Mouse (Mus musculus): Measurements from ENCODE around the gene Cdc42bpa. TPM values are rescaled to one million over a fixed set of nuclear protein-coding genes. Genes with fewer than 3 reads are reported as not detected.
"Not testable (repeated sequence)": the region's sequence is repeated elsewhere in the genome, so short reads cannot be mapped to it uniquely, and the experiment has no call there.

Cdc42bpa gene
- polyA plus RNA-seq, 1 experiment from 2014 or later = 11.6 TPM

GRCm38 (mm10) chr1:179991660-179992235, 31.5 kb downstream of the Cdc42bpa start:
- no peaks in the 10 kb centered on the region for H3K9me3 ChIP-seq (replicated peaks)
- ATAC-seq (ENCODE audit: insufficient number of reproducible peaks, low FRiP score) = no peak
- H3K27me3 ChIP-seq (replicated peaks) = no peaks in the 10 kb centered on the region
- H3K27ac ChIP-seq (ENCODE audit: poor library complexity, severe bottlenecking) = no peak overlapping the region
- H3K4me2 ChIP-seq = 0 out of 2 replicates have a peak overlapping the region, but pooled peaks have one; percentile 3
- peaks cover 3% of the 10 kb centered on the region; the same call in 1 of the 2 replicates for H3K4me1 ChIP-seq (replicated peaks)
- H3K36me3 ChIP-seq = no peaks in the 10 kb centered on the region
- WGBS = 65% methylated on average over 6 of the region's 6 CpGs
- H3K4me3 ChIP-seq = no peak overlapping the region
- H3K9ac ChIP-seq = no peak overlapping the region

DNA sequence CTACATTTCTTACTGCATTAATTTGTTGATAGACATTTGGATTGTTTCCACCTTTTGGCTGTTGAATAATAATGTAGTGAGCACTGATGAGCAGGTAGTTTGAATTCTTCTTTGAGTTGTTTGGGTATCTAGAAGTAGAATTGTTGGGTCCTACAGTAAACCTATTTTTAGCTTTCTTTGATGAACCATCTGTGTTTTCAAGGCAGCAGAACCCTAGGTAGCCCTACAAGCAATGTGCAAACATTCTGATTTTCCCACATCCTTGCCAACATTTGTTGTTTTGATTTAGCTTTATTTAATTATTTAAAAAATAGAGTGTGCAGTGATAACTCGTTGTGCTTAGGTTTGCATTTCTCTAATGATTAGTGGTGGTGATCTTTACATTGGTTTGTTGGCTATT, 32.0 kb downstream of the Cdc42bpa start:
- no peak overlapping the region for H3K4me3 ChIP-seq
- peaks cover 3% of the 10 kb centered on the region; the same call in 1 of the 2 replicates for H3K4me1 ChIP-seq (replicated peaks)
- H3K4me2 ChIP-seq = no peak overlapping the region
- H3K36me3 ChIP-seq = no peaks in the 10 kb centered on the region
- H3K9me3 ChIP-seq (replicated peaks) = no peaks in the 10 kb centered on the region
- no peaks in the 10 kb centered on the region for H3K27me3 ChIP-seq (replicated peaks)
- no peak overlapping the region for H3K9ac ChIP-seq
- ATAC-seq (ENCODE audit: insufficient number of reproducible peaks, low FRiP score) = no peak
- no peak overlapping the region for H3K27ac ChIP-seq (ENCODE audit: poor library complexity, severe bottlenecking)
- WGBS = 71% methylated on average over 1 of the region's 1 CpGs

DNA sequence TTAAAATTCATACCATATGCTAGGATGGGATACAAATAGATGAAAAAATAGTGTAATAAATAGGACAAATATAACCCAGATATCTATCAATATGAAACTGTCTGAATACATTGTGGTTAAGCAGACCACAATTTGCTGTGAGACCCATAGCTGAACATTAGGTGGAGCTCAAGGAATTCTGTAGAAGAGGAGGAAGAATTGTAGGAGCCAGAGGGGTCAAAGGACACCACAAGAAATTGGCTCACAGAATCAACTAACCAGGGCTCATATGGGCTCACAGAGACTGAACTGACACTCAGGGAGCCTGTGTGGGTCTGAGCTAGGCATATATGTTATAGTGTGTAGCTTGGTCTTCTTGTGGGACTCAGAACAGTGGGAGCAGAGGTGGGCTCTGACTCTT, 47.8 kb downstream of the Cdc42bpa start:
- H3K27me3 ChIP-seq (replicated peaks) = no peaks in the 10 kb centered on the region
- no peak overlapping the region for H3K27ac ChIP-seq (ENCODE audit: poor library complexity, severe bottlenecking)
- 0 out of 2 replicates have a peak, but pooled peaks cover 6% of the 10 kb centered on the region for H3K9me3 ChIP-seq (replicated peaks)

DNA sequence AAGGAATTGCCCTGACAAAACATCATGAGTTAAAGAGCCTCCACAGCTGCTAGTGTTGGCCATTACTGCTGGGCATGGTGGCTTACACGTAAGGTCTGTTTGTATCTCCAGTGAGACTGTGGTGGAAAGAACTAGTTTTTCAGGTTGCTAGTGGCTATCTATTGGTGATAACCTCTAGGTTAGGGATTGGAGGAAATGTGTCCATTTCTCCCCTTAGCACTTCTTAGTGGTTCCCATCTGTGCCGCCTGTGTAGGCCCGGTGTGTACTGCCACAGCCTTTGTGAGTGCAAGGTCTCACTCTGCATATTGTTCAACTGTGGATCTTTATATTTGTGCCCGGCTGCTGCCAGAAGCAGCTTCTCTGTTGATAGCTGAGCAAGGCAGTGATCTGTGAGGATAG, 53.2 kb downstream of the Cdc42bpa start:
- no peak overlapping the region for H3K4me2 ChIP-seq
- no peak overlapping the region for H3K27ac ChIP-seq (ENCODE audit: poor library complexity, severe bottlenecking)
- no peak for ATAC-seq (ENCODE audit: insufficient number of reproducible peaks, low FRiP score)
- no peaks in the 10 kb centered on the region for H3K4me1 ChIP-seq (replicated peaks)
- WGBS = 76% methylated on average over 4 of the region's 4 CpGs
- no peaks in the 10 kb centered on the region for H3K9me3 ChIP-seq (replicated peaks)
- H3K9ac ChIP-seq = no peak overlapping the region
- no peaks in the 10 kb centered on the region for H3K36me3 ChIP-seq
- H3K27me3 ChIP-seq (replicated peaks) = no peaks in the 10 kb centered on the region
- H3K4me3 ChIP-seq = no peak overlapping the region

More for the DNA sequence above, 47.8 kb downstream of the Cdc42bpa start:
- Histone ChIP-seq H3K4me2 (no peak overlapping the region), H3K36me3 (0 out of 2 replicates have a peak, but pooled peaks cover 4% of the 10 kb centered on the region), H3K4me1 (replicated peaks) (no peaks in the 10 kb centered on the region), H3K9ac (no peak overlapping the region), H3K4me3 (no peak overlapping the region)
- ATAC-seq (ENCODE audit: insufficient number of reproducible peaks, low FRiP score) = no peak

- no peaks in the 10 kb centered on the region for H3K27me3 ChIP-seq (replicated peaks)
- WGBS = 83% methylated on average over 2 of the region's 2 CpGs
- H3K9me3 ChIP-seq (replicated peaks) = no peaks in the 10 kb centered on the region
- H3K27ac ChIP-seq (ENCODE audit: poor library complexity, severe bottlenecking) = no peak overlapping the region
- ATAC-seq (ENCODE audit: insufficient number of reproducible peaks, low FRiP score) = no peak
- no peak overlapping the region for H3K4me2 ChIP-seq
- no peaks in the 10 kb centered on the region for H3K36me3 ChIP-seq
- H3K4me3 ChIP-seq = no peak overlapping the region
- peaks cover 19% of the 10 kb centered on the region for H3K4me1 ChIP-seq (replicated peaks)
- H3K9ac ChIP-seq = no peak overlapping the region
Measured at GRCm38 (mm10) chr1:180018218-180018617, 57.9 kb downstream of the Cdc42bpa start.

DNA sequence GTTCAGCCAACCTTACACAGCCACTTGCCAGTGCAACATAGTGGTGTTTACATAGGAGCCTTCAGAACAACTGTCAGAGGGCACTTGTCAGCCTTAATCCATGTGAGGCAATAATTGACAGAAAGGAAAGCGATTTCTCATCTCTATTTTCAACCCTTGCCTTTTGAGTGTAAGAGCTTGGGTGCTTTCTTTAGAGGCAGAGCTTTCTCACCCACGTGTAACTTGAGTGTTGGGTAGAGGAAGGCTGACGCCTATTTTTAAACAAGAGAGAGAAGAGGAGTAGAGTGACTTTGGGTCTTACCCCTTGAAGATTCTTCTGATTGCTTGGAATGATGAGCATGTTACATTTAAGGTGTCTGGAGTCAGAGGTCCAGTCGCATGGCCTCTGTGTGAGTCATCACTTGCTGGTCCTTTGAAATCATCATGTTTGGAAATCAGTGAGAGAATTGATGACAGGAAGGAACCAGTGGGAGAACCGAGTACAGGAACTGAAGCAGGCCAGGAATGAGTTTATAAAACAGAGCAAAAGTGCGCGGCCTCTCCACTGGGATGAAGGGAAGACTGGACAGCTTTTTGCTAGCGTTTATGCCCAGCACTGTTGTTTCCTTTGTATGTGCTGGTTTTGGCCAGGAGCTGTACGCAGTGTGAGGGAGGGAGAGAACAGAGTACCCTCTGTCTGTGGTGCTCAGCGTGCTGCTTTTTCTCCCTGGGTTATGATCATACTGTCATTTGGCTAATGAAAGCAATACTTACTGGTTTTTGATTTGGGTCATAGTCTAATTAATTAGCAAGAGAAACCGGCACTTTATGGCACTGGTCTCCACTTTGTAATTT, 61.4 kb downstream of the Cdc42bpa start:
- no peak overlapping the region for H3K9ac ChIP-seq
- no peak overlapping the region for H3K27ac ChIP-seq (ENCODE audit: poor library complexity, severe bottlenecking)
- no peaks in the 10 kb centered on the region for H3K36me3 ChIP-seq
- 44% methylated on average over 11 of the region's 11 CpGs for WGBS
- H3K27me3 ChIP-seq (replicated peaks) = no peaks in the 10 kb centered on the region
- peaks cover 19% of the 10 kb centered on the region for H3K4me1 ChIP-seq (replicated peaks)
- no peak overlapping the region for H3K4me3 ChIP-seq
- H3K9me3 ChIP-seq (replicated peaks) = no peaks in the 10 kb centered on the region
- H3K4me2 ChIP-seq = no peak overlapping the region
- no peak for ATAC-seq (ENCODE audit: insufficient number of reproducible peaks, low FRiP score)

- Histone ChIP-seq H3K27me3 (replicated peaks) (no peaks in the 10 kb centered on the region), H3K9ac (no peak overlapping the region), H3K36me3 (no peaks in the 10 kb centered on the region), H3K4me2 (no peak overlapping the region), H3K4me3 (no peak overlapping the region), H3K9me3 (replicated peaks) (no peaks in the 10 kb centered on the region), H3K27ac (ENCODE audit: poor library complexity, severe bottlenecking) (no peak overlapping the region), H3K4me1 (replicated peaks) (peaks cover 19% of the 10 kb centered on the region)
- 76% methylated on average over 5 of the region's 5 CpGs for WGBS
- no peak for ATAC-seq (ENCODE audit: insufficient number of reproducible peaks, low FRiP score)
Measured at GRCm38 (mm10) chr1:180023512-180023911, 63.2 kb downstream of the Cdc42bpa start.

- H3K4me1 ChIP-seq (replicated peaks); H3K9me3 ChIP-seq (replicated peaks); H3K27ac ChIP-seq (ENCODE audit: poor library complexity, severe bottlenecking); H3K27me3 ChIP-seq (replicated peaks); H3K4me2 ChIP-seq; H3K36me3 ChIP-seq; ATAC-seq (ENCODE audit: insufficient number of reproducible peaks, low FRiP score); H3K9ac ChIP-seq; H3K4me3 ChIP-seq: not testable (repeated sequence)
- WGBS = 83% methylated on average over 5 of the region's 5 CpGs
Measured at GRCm38 (mm10) chr1:180029863-180030262, 69.6 kb downstream of the Cdc42bpa start.

- no peaks in the 10 kb centered on the region for H3K4me1 ChIP-seq (replicated peaks)
- H3K9me3 ChIP-seq (replicated peaks) = no peaks in the 10 kb centered on the region
- H3K36me3 ChIP-seq = peaks cover 6% of the 10 kb centered on the region; the same call in 1 of the 2 replicates
- H3K27me3 ChIP-seq (replicated peaks) = no peaks in the 10 kb centered on the region
- WGBS = 69% methylated on average over 8 of the region's 8 CpGs
- H3K9ac ChIP-seq = no peak overlapping the region
- H3K4me3 ChIP-seq = no peak overlapping the region
- no peak for ATAC-seq (ENCODE audit: insufficient number of reproducible peaks, low FRiP score)
- H3K27ac ChIP-seq (ENCODE audit: poor library complexity, severe bottlenecking) = no peak overlapping the region
- H3K4me2 ChIP-seq = no peak overlapping the region
Measured at GRCm38 (mm10) chr1:180030631-180031365, 70.5 kb downstream of the Cdc42bpa start.

DNA sequence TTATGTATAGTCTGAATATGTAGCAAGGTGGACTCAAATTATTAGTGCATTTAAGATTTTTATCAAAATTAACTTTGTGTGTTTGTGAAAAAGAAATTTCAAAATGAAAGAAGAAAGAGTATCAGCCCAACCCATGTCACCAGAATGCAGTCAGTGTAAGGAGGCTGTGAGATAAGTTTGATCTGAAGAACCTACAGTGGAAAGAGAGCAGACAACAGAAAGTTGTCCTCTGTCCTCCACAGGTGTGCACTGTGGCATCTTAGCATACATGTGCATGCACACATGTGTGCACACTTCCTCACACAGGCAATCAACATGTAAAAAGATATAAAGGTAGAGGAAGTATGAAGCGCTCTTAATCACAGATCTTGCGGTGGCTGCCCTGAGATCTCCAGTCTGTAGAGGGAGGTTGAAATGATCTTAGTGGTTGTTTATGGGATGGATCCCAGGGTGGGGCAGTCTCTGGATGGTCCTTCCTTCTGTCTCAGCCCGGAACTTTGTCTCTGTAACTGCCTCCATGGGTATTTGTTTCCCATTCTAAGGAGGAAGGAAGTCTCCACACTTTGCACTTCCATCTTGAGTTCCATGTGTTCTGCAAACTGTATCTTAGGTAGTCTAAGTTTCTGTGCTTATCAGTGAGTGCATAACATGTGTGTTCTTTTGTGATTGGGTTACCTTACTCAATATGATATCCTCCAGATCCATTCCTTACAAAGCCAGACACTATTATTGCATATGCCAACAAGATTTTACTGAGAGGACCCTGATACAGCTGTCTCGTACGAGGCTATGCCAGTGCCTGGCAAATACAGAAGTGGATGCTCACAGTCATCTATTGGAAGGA, 71.7 kb downstream of the Cdc42bpa start:
- Histone ChIP-seq H3K4me3 (no peak overlapping the region), H3K9ac (no peak overlapping the region), H3K9me3 (replicated peaks) (no peaks in the 10 kb centered on the region), H3K4me2 (no peak overlapping the region), H3K36me3 (peaks cover 6% of the 10 kb centered on the region; the same call in 1 of the 2 replicates), H3K27ac (ENCODE audit: poor library complexity, severe bottlenecking) (no peak overlapping the region), H3K27me3 (replicated peaks) (no peaks in the 10 kb centered on the region), H3K4me1 (replicated peaks) (no peaks in the 10 kb centered on the region)
- no peak for ATAC-seq (ENCODE audit: insufficient number of reproducible peaks, low FRiP score)
- WGBS = 81% methylated on average over 5 of the region's 5 CpGs

All from heart, embryonic 12.5 days (tissue).